Mouse (Mus musculus): Measurements from ENCODE around the gene Nf1. TPM values are rescaled to one million over a fixed set of nuclear protein-coding genes. Genes with fewer than 3 reads are reported as not detected.

The Nf1 gene
- polyA plus RNA-seq, 1 experiment from 2014 or later: 14.8 TPM

DNA sequence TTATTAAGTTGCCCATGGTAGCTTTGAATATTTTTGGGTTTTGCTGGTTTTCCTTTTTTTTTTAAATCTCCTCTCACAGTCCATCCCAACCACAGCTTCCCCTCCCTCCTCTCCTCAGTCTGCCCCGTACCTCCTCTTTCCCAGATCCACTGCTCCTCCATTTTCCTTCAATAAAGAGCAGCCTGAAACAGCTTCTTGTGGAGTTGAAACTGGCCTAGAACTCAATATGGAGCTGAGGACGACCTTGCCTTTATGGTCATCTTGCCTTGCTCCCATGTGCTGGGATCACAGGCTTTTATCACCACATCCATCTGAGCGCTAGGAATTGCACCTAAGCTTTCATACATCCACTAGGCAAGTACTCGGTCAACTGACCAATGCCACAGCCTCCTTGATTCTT is 192.0 kb downstream of the Nf1 start:
- 92% methylated on average over 4 of the region's 4 CpGs for WGBS
- no peak overlapping the region for H3K9ac ChIP-seq (ENCODE audit: low read depth, low read length)
- no peak for ATAC-seq (ENCODE audit: low FRiP score, low TSS enrichment)
- H3K4me2 ChIP-seq (replicated peaks; ENCODE audit: low read depth, low read length): no peak overlapping the region
- H3K4me3 ChIP-seq (ENCODE audit: low read length): no peak overlapping the region
- H3K27ac ChIP-seq (ENCODE audit: low read depth, low read length): no peak overlapping the region
- H3K9me3 ChIP-seq (ENCODE audit: control insufficient read depth, low read length): no peaks in the 10 kb centered on the region
- H3K27me3 ChIP-seq (ENCODE audit: control insufficient read depth, insufficient read depth, low read length): no peaks in the 10 kb centered on the region
- no peaks in the 10 kb centered on the region for H3K4me1 ChIP-seq (ENCODE audit: control insufficient read depth, insufficient read depth, low read length)
- H3K36me3 ChIP-seq (ENCODE audit: control insufficient read depth, insufficient read depth, low read length): peaks cover 6% of the 10 kb centered on the region; the same call in 1 of the 2 replicates

- ATAC-seq (ENCODE audit: low FRiP score, low TSS enrichment): no peak
- Histone ChIP-seq H3K4me1 (ENCODE audit: control insufficient read depth, insufficient read depth, low read length) (no peaks in the 10 kb centered on the region), H3K36me3 (ENCODE audit: control insufficient read depth, insufficient read depth, low read length) (peaks cover 18% of the 10 kb centered on the region; the same call in 1 of the 2 replicates), H3K9me3 (ENCODE audit: control insufficient read depth, low read length) (no peaks in the 10 kb centered on the region), H3K4me2 (replicated peaks; ENCODE audit: low read depth, low read length) (no peak overlapping the region), H3K27me3 (ENCODE audit: control insufficient read depth, insufficient read depth, low read length) (no peaks in the 10 kb centered on the region), H3K4me3 (ENCODE audit: low read length) (no peak overlapping the region), H3K27ac (ENCODE audit: low read depth, low read length) (no peak overlapping the region), H3K9ac (ENCODE audit: low read depth, low read length) (no peak overlapping the region)
- WGBS: 79% methylated on average over 6 of the region's 6 CpGs
Observed at GRCm38 (mm10) chr11:79533311-79533710, 193.8 kb downstream of the Nf1 start.

DNA sequence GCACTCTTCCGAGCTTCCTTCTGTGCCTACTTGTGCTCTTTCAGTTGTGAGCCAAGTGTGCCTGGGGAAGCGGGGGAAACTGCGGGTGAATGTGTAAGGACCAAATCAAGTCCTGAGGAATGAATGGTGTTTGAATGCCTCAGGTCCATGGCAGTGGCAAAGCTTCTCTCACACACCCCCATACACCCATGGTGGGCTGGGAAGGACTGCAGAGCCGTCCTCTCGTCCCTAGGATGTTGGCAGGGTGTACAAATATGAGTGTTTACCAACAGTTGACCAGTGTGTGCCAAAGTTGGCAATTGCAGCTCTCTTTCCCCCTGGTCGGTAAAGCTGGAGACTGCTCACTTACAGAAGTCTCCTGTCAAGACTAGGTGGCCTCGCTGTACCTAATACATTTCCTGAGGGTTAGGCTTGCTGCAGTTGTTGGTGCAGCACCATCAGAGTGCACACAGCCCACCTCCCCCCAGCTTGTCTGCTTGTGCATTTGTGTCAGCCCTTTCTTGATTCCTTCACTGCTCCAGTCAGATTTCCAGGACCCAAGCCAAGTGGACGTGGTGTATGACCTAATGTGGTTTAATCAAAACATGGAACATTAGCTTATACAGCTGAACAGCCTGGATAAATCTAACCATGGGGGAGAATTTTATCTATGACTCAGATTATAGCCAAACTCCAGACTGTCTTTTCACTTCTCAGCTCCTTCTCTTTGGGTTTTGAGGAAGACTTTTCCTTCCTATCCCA is 194.6 kb downstream of the Nf1 start:
- Histone ChIP-seq H3K27me3 (ENCODE audit: control insufficient read depth, insufficient read depth, low read length) (no peaks in the 10 kb centered on the region), H3K9me3 (ENCODE audit: control insufficient read depth, low read length) (no peaks in the 10 kb centered on the region), H3K4me1 (ENCODE audit: control insufficient read depth, insufficient read depth, low read length) (no peaks in the 10 kb centered on the region), H3K4me2 (replicated peaks; ENCODE audit: low read depth, low read length) (no peak overlapping the region), H3K36me3 (ENCODE audit: control insufficient read depth, insufficient read depth, low read length) (peaks cover 18% of the 10 kb centered on the region; the same call in 1 of the 2 replicates), H3K9ac (ENCODE audit: low read depth, low read length) (no peak overlapping the region), H3K4me3 (ENCODE audit: low read length) (no peak overlapping the region), H3K27ac (ENCODE audit: low read depth, low read length) (no peak overlapping the region)
- 85% methylated on average over 8 of the region's 8 CpGs for WGBS
- no peak for ATAC-seq (ENCODE audit: low FRiP score, low TSS enrichment)

DNA sequence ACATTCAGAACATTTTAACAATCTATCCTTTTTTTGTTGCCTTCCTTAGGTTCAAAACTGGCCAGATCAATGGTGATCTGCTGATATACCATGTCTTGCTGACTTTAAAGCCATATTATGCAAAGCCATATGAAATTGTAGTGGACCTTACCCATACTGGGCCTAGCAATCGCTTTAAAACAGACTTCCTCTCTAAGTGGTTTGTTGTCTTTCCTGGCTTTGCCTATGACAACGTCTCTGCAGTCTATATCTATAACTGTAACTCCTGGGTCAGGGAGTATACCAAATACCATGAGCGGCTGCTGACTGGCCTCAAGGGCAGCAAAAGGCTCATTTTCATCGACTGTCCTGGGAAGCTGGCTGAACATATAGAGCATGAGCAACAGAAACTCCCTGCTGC is 196.1 kb downstream of the Nf1 start:
- Histone ChIP-seq H3K4me3 (ENCODE audit: low read length) (no peak overlapping the region), H3K4me1 (ENCODE audit: control insufficient read depth, insufficient read depth, low read length) (no peaks in the 10 kb centered on the region), H3K4me2 (replicated peaks; ENCODE audit: low read depth, low read length) (no peak overlapping the region), H3K9ac (ENCODE audit: low read depth, low read length) (no peak overlapping the region), H3K27ac (ENCODE audit: low read depth, low read length) (no peak overlapping the region), H3K36me3 (ENCODE audit: control insufficient read depth, insufficient read depth, low read length) (peaks cover 23% of the 10 kb centered on the region), H3K27me3 (ENCODE audit: control insufficient read depth, insufficient read depth, low read length) (no peaks in the 10 kb centered on the region), H3K9me3 (ENCODE audit: control insufficient read depth, low read length) (no peaks in the 10 kb centered on the region)
- WGBS: 93% methylated on average over 4 of the region's 4 CpGs
- no peak for ATAC-seq (ENCODE audit: low FRiP score, low TSS enrichment)

- Histone ChIP-seq H3K9ac (ENCODE audit: low read depth, low read length) (no peak overlapping the region), H3K36me3 (ENCODE audit: control insufficient read depth, insufficient read depth, low read length) (peaks cover 20% of the 10 kb centered on the region), H3K4me2 (replicated peaks; ENCODE audit: low read depth, low read length) (no peak overlapping the region), H3K27ac (ENCODE audit: low read depth, low read length) (no peak overlapping the region), H3K9me3 (ENCODE audit: control insufficient read depth, low read length) (no peaks in the 10 kb centered on the region), H3K4me3 (ENCODE audit: low read length) (no peak overlapping the region), H3K27me3 (ENCODE audit: control insufficient read depth, insufficient read depth, low read length) (no peaks in the 10 kb centered on the region), H3K4me1 (ENCODE audit: control insufficient read depth, insufficient read depth, low read length) (no peaks in the 10 kb centered on the region)
- whole genome bisulfite sequencing: 94% methylated on average over 3 of the region's 3 CpGs
- no peak for ATAC-seq (ENCODE audit: low FRiP score, low TSS enrichment)
Observed at GRCm38 (mm10) chr11:79536293-79536692, 196.8 kb downstream of the Nf1 start.

DNA sequence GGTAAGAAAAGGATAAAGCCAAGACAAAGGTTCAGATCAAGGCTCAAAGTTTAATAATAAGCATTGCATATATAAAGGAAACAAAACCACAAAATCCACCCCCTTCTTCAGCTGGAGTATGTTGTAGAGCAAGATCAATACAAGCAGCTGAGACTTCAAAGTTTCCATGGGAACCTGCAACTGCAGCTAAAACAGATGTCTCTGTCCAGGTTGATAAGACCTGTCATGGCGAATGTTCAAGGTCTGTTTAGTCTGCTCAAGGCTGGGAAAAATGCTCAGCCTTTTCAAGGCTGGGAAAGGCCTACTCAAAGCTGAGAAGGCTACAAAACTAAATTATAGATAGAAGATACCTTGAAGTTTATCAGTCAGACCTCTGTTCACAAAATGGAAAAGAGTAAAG is 213.1 kb downstream of the Nf1 start:
- Histone ChIP-seq H3K4me1 (ENCODE audit: control insufficient read depth, insufficient read depth, low read length) (no peaks in the 10 kb centered on the region), H3K27ac (ENCODE audit: low read depth, low read length) (no peak overlapping the region), H3K9ac (ENCODE audit: low read depth, low read length) (no peak overlapping the region), H3K4me3 (ENCODE audit: low read length) (no peak overlapping the region), H3K36me3 (ENCODE audit: control insufficient read depth, insufficient read depth, low read length) (peaks cover 79% of the 10 kb centered on the region), H3K9me3 (ENCODE audit: control insufficient read depth, low read length) (no peaks in the 10 kb centered on the region), H3K27me3 (ENCODE audit: control insufficient read depth, insufficient read depth, low read length) (no peaks in the 10 kb centered on the region), H3K4me2 (replicated peaks; ENCODE audit: low read depth, low read length) (no peak overlapping the region)
- no peak for ATAC-seq (ENCODE audit: low FRiP score, low TSS enrichment)
- 84% methylated on average over 1 of the region's 1 CpGs for WGBS

GRCm38 (mm10) chr11:79560536-79560935 is 221.0 kb downstream of the Nf1 start:
- no peak overlapping the region for H3K9ac ChIP-seq (ENCODE audit: low read depth, low read length)
- WGBS: 92% methylated on average over 4 of the region's 4 CpGs
- no peaks in the 10 kb centered on the region for H3K9me3 ChIP-seq (ENCODE audit: control insufficient read depth, low read length)
- ATAC-seq (ENCODE audit: low FRiP score, low TSS enrichment): no peak
- H3K4me3 ChIP-seq (ENCODE audit: low read length): no peak overlapping the region
- peaks cover 73% of the 10 kb centered on the region for H3K36me3 ChIP-seq (ENCODE audit: control insufficient read depth, insufficient read depth, low read length)
- H3K4me1 ChIP-seq (ENCODE audit: control insufficient read depth, insufficient read depth, low read length): no peaks in the 10 kb centered on the region
- no peak overlapping the region for H3K4me2 ChIP-seq (replicated peaks; ENCODE audit: low read depth, low read length)
- no peaks in the 10 kb centered on the region for H3K27me3 ChIP-seq (ENCODE audit: control insufficient read depth, insufficient read depth, low read length)
- no peak overlapping the region for H3K27ac ChIP-seq (ENCODE audit: low read depth, low read length)

GRCm38 (mm10) chr11:79563493-79563892 is 224.0 kb downstream of the Nf1 start:
- H3K36me3 ChIP-seq (ENCODE audit: control insufficient read depth, insufficient read depth, low read length): peaks cover 80% of the 10 kb centered on the region
- WGBS: 94% methylated on average over 7 of the region's 7 CpGs
- no peak overlapping the region for H3K27ac ChIP-seq (ENCODE audit: low read depth, low read length)
- no peaks in the 10 kb centered on the region for H3K27me3 ChIP-seq (ENCODE audit: control insufficient read depth, insufficient read depth, low read length)
- H3K4me1 ChIP-seq (ENCODE audit: control insufficient read depth, insufficient read depth, low read length): no peaks in the 10 kb centered on the region
- no peak overlapping the region for H3K4me2 ChIP-seq (replicated peaks; ENCODE audit: low read depth, low read length)
- no peak overlapping the region for H3K9ac ChIP-seq (ENCODE audit: low read depth, low read length)
- no peaks in the 10 kb centered on the region for H3K9me3 ChIP-seq (ENCODE audit: control insufficient read depth, low read length)
- no peak overlapping the region for H3K4me3 ChIP-seq (ENCODE audit: low read length)
- no peak for ATAC-seq (ENCODE audit: low FRiP score, low TSS enrichment)

DNA sequence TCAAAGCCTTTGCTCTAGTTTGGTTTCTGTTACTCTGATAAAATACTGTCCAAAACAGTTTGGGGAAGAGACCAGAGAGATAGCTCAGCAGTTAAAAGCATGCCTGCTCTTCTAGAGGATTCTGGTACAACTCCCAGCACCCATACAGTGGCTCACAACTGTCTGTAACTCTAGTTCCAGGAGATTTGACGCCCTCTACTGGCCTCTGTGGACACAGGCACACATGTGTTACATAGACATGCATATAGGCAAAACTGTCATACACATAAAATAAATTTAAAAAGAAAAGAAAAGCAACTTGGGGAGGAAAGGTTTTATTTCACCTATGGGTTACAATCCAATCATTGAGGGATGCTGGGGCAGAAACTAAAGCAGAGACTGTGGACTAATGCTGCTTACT is 227.5 kb downstream of the Nf1 start:
- H3K27ac ChIP-seq (ENCODE audit: low read depth, low read length): no peak overlapping the region
- peaks cover 82% of the 10 kb centered on the region for H3K36me3 ChIP-seq (ENCODE audit: control insufficient read depth, insufficient read depth, low read length)
- no peak overlapping the region for H3K4me2 ChIP-seq (replicated peaks; ENCODE audit: low read depth, low read length)
- H3K4me1 ChIP-seq (ENCODE audit: control insufficient read depth, insufficient read depth, low read length): no peaks in the 10 kb centered on the region
- 61% methylated on average over 1 of the region's 1 CpGs for WGBS
- no peaks in the 10 kb centered on the region for H3K9me3 ChIP-seq (ENCODE audit: control insufficient read depth, low read length)
- no peak overlapping the region for H3K9ac ChIP-seq (ENCODE audit: low read depth, low read length)
- H3K4me3 ChIP-seq (ENCODE audit: low read length): no peak overlapping the region
- no peak for ATAC-seq (ENCODE audit: low FRiP score, low TSS enrichment)
- H3K27me3 ChIP-seq (ENCODE audit: control insufficient read depth, insufficient read depth, low read length): no peaks in the 10 kb centered on the region

Data from kidney, embryonic 14.5 days (tissue).